Mouse (Mus musculus): Measurements from ENCODE around the gene Retreg1. TPM values are rescaled to one million over a fixed set of nuclear protein-coding genes. Genes with fewer than 3 reads are reported as not detected.

Retreg1 gene
- polyA plus RNA-seq, 1 experiment from 2014 or later: 15.3 TPM

- Histone ChIP-seq H3K4me2 (replicated peaks) (no peak overlapping the region), H3K27me3 (ENCODE audit: control insufficient read depth, insufficient read depth, low read length) (no peaks in the 10 kb centered on the region), H3K9ac (no peak overlapping the region), H3K36me3 (replicated peaks; ENCODE audit: control insufficient read depth, insufficient read depth) (no peaks in the 10 kb centered on the region), H3K27ac (no peak overlapping the region), H3K9me3 (ENCODE audit: control insufficient read depth, low read length) (no peaks in the 10 kb centered on the region), H3K4me1 (replicated peaks; ENCODE audit: control insufficient read depth, insufficient read depth, low read length) (no peaks in the 10 kb centered on the region), H3K4me3 (replicated peaks; ENCODE audit: low read length) (no peak overlapping the region)
- ATAC-seq (ENCODE audit: low FRiP score) (no peak), DNase-seq (ENCODE audit: low spot score) (no peak)
- WGBS: 82% methylated on average over 26 of the region's 26 CpGs
These were observed 105.6 kb downstream of the Retreg1 start for GRCm38 (mm10) chr15:25948257-25949223.

DNA sequence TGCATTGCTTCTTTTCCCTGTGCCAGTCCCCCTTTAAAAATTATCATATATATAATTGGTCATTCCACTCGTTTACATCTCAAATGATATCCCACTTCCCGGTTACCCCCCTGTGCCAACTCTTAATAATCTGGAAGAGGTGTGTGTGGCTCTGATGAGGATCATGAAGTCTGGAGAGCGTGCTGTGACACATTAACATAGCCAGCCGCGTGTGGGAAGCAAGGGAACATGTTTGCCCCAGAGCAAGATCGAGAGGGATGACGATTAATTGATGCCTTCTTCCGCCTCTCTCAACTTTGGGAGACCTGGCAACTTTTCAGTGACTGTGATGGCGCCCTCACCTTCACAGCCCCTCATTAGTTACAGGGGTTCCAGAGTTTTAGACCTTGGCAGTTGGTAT is 106.7 kb downstream of the Retreg1 start:
- no peaks in the 10 kb centered on the region for H3K9me3 ChIP-seq (ENCODE audit: control insufficient read depth, low read length)
- H3K9ac ChIP-seq: no peak overlapping the region
- H3K4me1 ChIP-seq (replicated peaks; ENCODE audit: control insufficient read depth, insufficient read depth, low read length): no peaks in the 10 kb centered on the region
- H3K27me3 ChIP-seq (ENCODE audit: control insufficient read depth, insufficient read depth, low read length): no peaks in the 10 kb centered on the region
- no peaks in the 10 kb centered on the region for H3K36me3 ChIP-seq (replicated peaks; ENCODE audit: control insufficient read depth, insufficient read depth)
- DNase-seq (ENCODE audit: low spot score): no peak
- no peak for ATAC-seq (ENCODE audit: low FRiP score)
- no peak overlapping the region for H3K4me3 ChIP-seq (replicated peaks; ENCODE audit: low read length)
- H3K4me2 ChIP-seq (replicated peaks): no peak overlapping the region
- 81% methylated on average over 9 of the region's 9 CpGs for WGBS
- no peak overlapping the region for H3K27ac ChIP-seq

GRCm38 (mm10) chr15:25950584-25950983 is 107.6 kb downstream of the Retreg1 start:
- Histone ChIP-seq H3K27me3 (ENCODE audit: control insufficient read depth, insufficient read depth, low read length) (no peaks in the 10 kb centered on the region), H3K36me3 (replicated peaks; ENCODE audit: control insufficient read depth, insufficient read depth) (no peaks in the 10 kb centered on the region), H3K9me3 (ENCODE audit: control insufficient read depth, low read length) (no peaks in the 10 kb centered on the region), H3K4me2 (replicated peaks) (no peak overlapping the region), H3K9ac (no peak overlapping the region), H3K4me3 (replicated peaks; ENCODE audit: low read length) (no peak overlapping the region), H3K4me1 (replicated peaks; ENCODE audit: control insufficient read depth, insufficient read depth, low read length) (no peaks in the 10 kb centered on the region), H3K27ac (no peak overlapping the region)
- ATAC-seq (ENCODE audit: low FRiP score): no peak
- 86% methylated on average over 5 of the region's 5 CpGs for WGBS
- DNase-seq (ENCODE audit: low spot score): no peak

DNA sequence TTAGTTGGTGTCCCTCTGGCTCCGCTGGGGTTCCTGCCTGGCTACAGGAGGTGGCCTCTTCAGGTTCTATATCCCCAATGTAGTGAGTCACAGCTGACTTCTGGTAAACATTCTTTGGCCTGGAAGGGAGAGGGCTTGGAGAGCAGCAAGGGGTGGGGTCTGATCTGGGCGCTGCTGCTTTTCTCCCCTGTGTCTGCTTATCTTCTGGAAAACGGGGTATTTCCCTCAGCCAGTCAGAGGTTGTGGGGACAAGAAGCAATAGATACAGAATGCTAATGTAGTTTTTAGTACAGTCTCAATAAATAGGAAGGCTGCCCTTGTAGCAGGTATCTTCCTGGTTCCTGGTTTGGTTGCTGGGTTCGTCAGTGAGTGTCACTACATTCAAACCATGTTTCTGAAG is 108.1 kb downstream of the Retreg1 start:
- Histone ChIP-seq H3K9me3 (ENCODE audit: control insufficient read depth, low read length) (no peaks in the 10 kb centered on the region), H3K27me3 (ENCODE audit: control insufficient read depth, insufficient read depth, low read length) (no peaks in the 10 kb centered on the region), H3K4me2 (replicated peaks) (no peak overlapping the region), H3K4me1 (replicated peaks; ENCODE audit: control insufficient read depth, insufficient read depth, low read length) (no peaks in the 10 kb centered on the region), H3K27ac (no peak overlapping the region), H3K36me3 (replicated peaks; ENCODE audit: control insufficient read depth, insufficient read depth) (no peaks in the 10 kb centered on the region), H3K9ac (no peak overlapping the region), H3K4me3 (replicated peaks; ENCODE audit: low read length) (no peak overlapping the region)
- 84% methylated on average over 4 of the region's 4 CpGs for WGBS
- DNase-seq (ENCODE audit: low spot score) (no peak), ATAC-seq (ENCODE audit: low FRiP score) (no peak)

DNA sequence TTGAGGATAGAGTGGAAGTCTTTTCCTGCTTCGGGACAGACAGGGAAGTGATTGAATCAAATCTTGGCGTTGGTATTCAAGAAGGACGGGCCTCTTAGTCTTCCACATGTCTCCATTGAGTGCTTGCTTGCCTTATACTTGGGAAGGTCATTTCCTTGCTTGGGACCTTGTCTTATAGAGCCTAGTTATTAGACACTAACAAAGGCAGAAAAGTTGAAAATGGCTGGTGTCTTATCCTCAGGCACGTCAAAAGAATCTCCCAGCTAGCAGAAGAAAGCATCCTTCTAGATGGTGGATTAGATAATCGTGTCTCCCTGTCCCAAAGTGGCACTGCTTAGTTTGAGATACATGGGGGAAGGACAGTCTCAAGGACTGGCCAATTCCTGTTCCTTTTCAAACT is 113.0 kb downstream of the Retreg1 start:
- H3K9ac ChIP-seq: no peak overlapping the region
- ATAC-seq (ENCODE audit: low FRiP score) (no peak), DNase-seq (ENCODE audit: low spot score) (no peak)
- H3K36me3 ChIP-seq (replicated peaks; ENCODE audit: control insufficient read depth, insufficient read depth): no peaks in the 10 kb centered on the region
- no peak overlapping the region for H3K27ac ChIP-seq
- no peaks in the 10 kb centered on the region; the same call in 1 of the 2 replicates for H3K4me1 ChIP-seq (replicated peaks; ENCODE audit: control insufficient read depth, insufficient read depth, low read length)
- 85% methylated on average over 5 of the region's 5 CpGs for WGBS
- H3K4me2 ChIP-seq (replicated peaks): no peak overlapping the region
- H3K27me3 ChIP-seq (ENCODE audit: control insufficient read depth, insufficient read depth, low read length): no peaks in the 10 kb centered on the region
- no peaks in the 10 kb centered on the region for H3K9me3 ChIP-seq (ENCODE audit: control insufficient read depth, low read length)
- no peak overlapping the region for H3K4me3 ChIP-seq (replicated peaks; ENCODE audit: low read length)

DNA sequence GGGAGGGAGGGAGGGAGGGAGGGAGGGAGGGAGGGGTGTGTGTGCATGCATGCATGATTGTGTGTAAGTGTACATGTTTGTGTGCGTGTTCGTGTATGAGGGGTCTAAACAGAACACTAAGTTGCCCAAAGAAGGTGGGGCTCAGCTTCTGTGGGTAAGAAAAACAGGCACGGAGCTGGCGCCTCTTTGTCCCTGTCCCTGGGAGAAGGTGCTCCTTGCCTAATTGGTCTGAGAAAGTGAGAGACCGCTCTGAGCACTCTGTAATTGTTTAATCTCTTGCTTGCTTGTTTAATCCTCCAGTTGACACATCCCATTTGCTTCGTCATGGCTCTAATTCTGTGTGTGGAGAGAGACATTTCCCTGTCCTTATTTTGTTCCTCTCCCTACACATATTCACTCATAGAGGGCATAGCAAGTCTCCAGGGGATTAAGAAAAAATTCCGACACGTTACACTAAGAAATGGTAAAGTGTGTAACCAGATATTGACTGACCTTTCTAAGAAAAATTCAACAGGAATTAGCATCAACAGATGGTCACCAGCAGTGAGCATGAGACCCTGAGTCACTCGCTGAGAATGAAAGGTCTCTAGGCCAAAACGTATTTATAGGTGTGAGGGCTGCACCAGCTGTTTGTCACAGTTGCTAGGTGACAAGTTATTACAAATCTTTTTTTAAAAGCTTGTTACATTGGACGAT is 113.6 kb downstream of the Retreg1 start:
- Histone ChIP-seq H3K27ac (no peak overlapping the region), H3K9ac (no peak overlapping the region), H3K4me3 (replicated peaks; ENCODE audit: low read length) (no peak overlapping the region), H3K27me3 (ENCODE audit: control insufficient read depth, insufficient read depth, low read length) (no peaks in the 10 kb centered on the region), H3K9me3 (ENCODE audit: control insufficient read depth, low read length) (no peaks in the 10 kb centered on the region), H3K36me3 (replicated peaks; ENCODE audit: control insufficient read depth, insufficient read depth) (no peaks in the 10 kb centered on the region), H3K4me1 (replicated peaks; ENCODE audit: control insufficient read depth, insufficient read depth, low read length) (no peaks in the 10 kb centered on the region; the same call in 1 of the 2 replicates), H3K4me2 (replicated peaks) (no peak overlapping the region)
- DNase-seq (ENCODE audit: low spot score) (no peak), ATAC-seq (ENCODE audit: low FRiP score) (no peak)
- 61% methylated on average over 11 of the region's 11 CpGs for WGBS

- 88% methylated on average over 10 of the region's 10 CpGs for WGBS
These were observed 114.7 kb downstream of the Retreg1 start for GRCm38 (mm10) chr15:25957651-25958050.

GRCm38 (mm10) chr15:25959375-25959774 is 116.4 kb downstream of the Retreg1 start:
- ATAC-seq (ENCODE audit: low FRiP score) (peak; percentile 83), DNase-seq (ENCODE audit: low spot score) (peak; percentile 80)
- H3K27ac ChIP-seq: no peak overlapping the region
- H3K4me1 ChIP-seq (replicated peaks; ENCODE audit: control insufficient read depth, insufficient read depth, low read length): no peaks in the 10 kb centered on the region; the same call in 1 of the 2 replicates
- H3K27me3 ChIP-seq (ENCODE audit: control insufficient read depth, insufficient read depth, low read length): no peaks in the 10 kb centered on the region
- no peaks in the 10 kb centered on the region for H3K9me3 ChIP-seq (ENCODE audit: control insufficient read depth, low read length)
- no peaks in the 10 kb centered on the region for H3K36me3 ChIP-seq (replicated peaks; ENCODE audit: control insufficient read depth, insufficient read depth)
- 40% methylated on average over 5 of the region's 5 CpGs for WGBS
- no peak overlapping the region for H3K4me3 ChIP-seq (replicated peaks; ENCODE audit: low read length)
- no peak overlapping the region for H3K4me2 ChIP-seq (replicated peaks)
- H3K9ac ChIP-seq: no peak overlapping the region

More at GRCm38 (mm10) chr15:25957651-25958050, 114.7 kb downstream of the Retreg1 start:
- no peaks in the 10 kb centered on the region; the same call in 1 of the 2 replicates for H3K4me1 ChIP-seq (replicated peaks; ENCODE audit: control insufficient read depth, insufficient read depth, low read length)
- no peak overlapping the region for H3K9ac ChIP-seq
- H3K36me3 ChIP-seq (replicated peaks; ENCODE audit: control insufficient read depth, insufficient read depth): no peaks in the 10 kb centered on the region
- no peaks in the 10 kb centered on the region for H3K9me3 ChIP-seq (ENCODE audit: control insufficient read depth, low read length)
- no peak overlapping the region for H3K4me2 ChIP-seq (replicated peaks)
- ATAC-seq (ENCODE audit: low FRiP score) (no peak), DNase-seq (ENCODE audit: low spot score) (no peak)
- H3K27me3 ChIP-seq (ENCODE audit: control insufficient read depth, insufficient read depth, low read length): no peaks in the 10 kb centered on the region
- H3K27ac ChIP-seq: no peak overlapping the region
- no peak overlapping the region for H3K4me3 ChIP-seq (replicated peaks; ENCODE audit: low read length)

- 82% methylated on average over 5 of the region's 5 CpGs for WGBS
- no peak overlapping the region for H3K4me2 ChIP-seq (replicated peaks)
- no peak overlapping the region for H3K9ac ChIP-seq
- no peak overlapping the region for H3K27ac ChIP-seq
- no peaks in the 10 kb centered on the region; the same call in 1 of the 2 replicates for H3K4me1 ChIP-seq (replicated peaks; ENCODE audit: control insufficient read depth, insufficient read depth, low read length)
- no peaks in the 10 kb centered on the region for H3K9me3 ChIP-seq (ENCODE audit: control insufficient read depth, low read length)
- ATAC-seq (ENCODE audit: low FRiP score) (no peak), DNase-seq (ENCODE audit: low spot score) (no peak)
- H3K36me3 ChIP-seq (replicated peaks; ENCODE audit: control insufficient read depth, insufficient read depth): no peaks in the 10 kb centered on the region
- H3K27me3 ChIP-seq (ENCODE audit: control insufficient read depth, insufficient read depth, low read length): no peaks in the 10 kb centered on the region
- H3K4me3 ChIP-seq (replicated peaks; ENCODE audit: low read length): no peak overlapping the region
These were observed 117.3 kb downstream of the Retreg1 start for GRCm38 (mm10) chr15:25960231-25960630.

All from hindbrain, embryonic 14.5 days (tissue).